Mouse (Mus musculus): ENCODE measurements around the gene Sema3g. TPM values are rescaled to one million over a fixed set of nuclear protein-coding genes. Genes with fewer than 3 reads are reported as not detected.

Gene Sema3g
- polyA plus RNA-seq (2016; fragmentation: Nextera tagmentation; extraction: Ambion mirVana), result 0.86 and 0.93 TPM in 2 replicates

GRCm38 (mm10) chr14:31217666-31218065 is at the start of gene Sema3g:
Gene Sema3g, plus strand, starts transcription at chr14:31217860.
- H3K9ac ChIP-seq, result no peak within 1 kb of the TSS
- 15% methylated on average over 11 of the region's 11 CpGs for WGBS
- peak within 1 kb of the TSS; percentile 56; the same call in 1 of the 2 replicates for H3K27ac ChIP-seq
- no peaks in the 10 kb centered on the region for H3K36me3 ChIP-seq (replicated peaks)
- ATAC-seq (ENCODE audit: low FRiP score), result peak; percentile 68
- H3K4me2 ChIP-seq, result peak within 1 kb of the TSS; percentile 8; the same call in 1 of the 2 replicates
- H3K4me1 ChIP-seq, result peaks cover 15% of the 10 kb centered on the region
- no peak within 1 kb of the TSS for H3K4me3 ChIP-seq (replicated peaks)
- H3K9me3 ChIP-seq, result no peaks in the 10 kb centered on the region
- peaks cover 13% of the 10 kb centered on the region for H3K27me3 ChIP-seq

DNA sequence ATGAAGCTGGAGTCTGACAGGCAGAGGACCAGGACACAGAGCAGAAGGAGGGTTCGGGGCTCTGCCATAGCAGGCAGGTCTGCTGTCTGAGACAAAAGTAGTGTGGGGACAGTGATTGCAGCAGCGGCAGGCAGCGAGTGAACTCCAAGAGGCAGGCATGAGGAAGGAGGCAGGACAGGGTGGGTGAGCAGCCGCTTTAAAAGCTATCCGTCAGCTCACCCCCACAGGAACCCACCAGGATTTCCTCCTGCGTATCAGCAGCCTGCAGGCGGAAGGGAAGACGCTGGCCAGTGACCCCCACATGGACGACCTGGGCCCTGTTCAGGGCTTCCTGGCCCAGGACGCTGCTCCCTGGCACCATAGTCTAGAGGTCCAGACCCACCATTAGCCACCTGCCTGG is 49.2 kb upstream of the Sema3g start, which contains the start of gene Stab1:
Gene Stab1, minus strand, starts transcription at position 217 of the 400 bp plus-strand sequence.
- WGBS, result 64% methylated on average over 10 of the region's 10 CpGs
- Histone ChIP-seq H3K9me3 (no peaks in the 10 kb centered on the region), H3K4me2 (no peak within 1 kb of the TSS; the same call in 1 of the 2 replicates), H3K9ac (peak within 1 kb of the TSS; percentile 9; the same call in 1 of the 2 replicates), H3K27me3 (no peaks in the 10 kb centered on the region), H3K4me1 (0 out of 2 replicates have a peak, but pooled peaks cover 2% of the 10 kb centered on the region), H3K27ac (peak within 1 kb of the TSS; percentile 14; the same call in 1 of the 2 replicates), H3K4me3 (replicated peaks) (no peak within 1 kb of the TSS), H3K36me3 (replicated peaks) (peaks cover 32% of the 10 kb centered on the region)
- ATAC-seq (ENCODE audit: low FRiP score), result no peak

- Histone ChIP-seq H3K4me3 (replicated peaks) (no peak overlapping the region), H3K9ac (no peak overlapping the region), H3K27ac (no peak overlapping the region), H3K9me3 (no peaks in the 10 kb centered on the region), H3K4me2 (no peak overlapping the region), H3K36me3 (replicated peaks) (peaks cover 43% of the 10 kb centered on the region), H3K4me1 (0 out of 2 replicates have a peak, but pooled peaks cover 2% of the 10 kb centered on the region), H3K27me3 (no peaks in the 10 kb centered on the region)
- WGBS, result 89% methylated on average over 6 of the region's 6 CpGs
- ATAC-seq (ENCODE audit: low FRiP score), result no peak
Measured at GRCm38 (mm10) chr14:31169508-31169907, 48.2 kb upstream of the Sema3g start.

GRCm38 (mm10) chr14:31170963-31171362 is 46.7 kb upstream of the Sema3g start:
- WGBS, result 86% methylated on average over 13 of the region's 13 CpGs
- Histone ChIP-seq H3K36me3 (replicated peaks) (peaks cover 58% of the 10 kb centered on the region), H3K9me3 (no peaks in the 10 kb centered on the region), H3K27ac (peak overlapping the region; percentile 15; the same call in 1 of the 2 replicates), H3K4me1 (no peaks in the 10 kb centered on the region), H3K9ac (no peak overlapping the region), H3K4me2 (no peak overlapping the region), H3K4me3 (replicated peaks) (no peak overlapping the region), H3K27me3 (no peaks in the 10 kb centered on the region)
- ATAC-seq (ENCODE audit: low FRiP score), result no peak

- Histone ChIP-seq H3K4me3 (replicated peaks) (no peak overlapping the region), H3K36me3 (replicated peaks) (peaks cover 62% of the 10 kb centered on the region), H3K27ac (peak overlapping the region; percentile 46; the same call in 1 of the 2 replicates), H3K27me3 (no peaks in the 10 kb centered on the region), H3K9ac (no peak overlapping the region), H3K4me1 (no peaks in the 10 kb centered on the region), H3K9me3 (no peaks in the 10 kb centered on the region), H3K4me2 (no peak overlapping the region)
- ATAC-seq (ENCODE audit: low FRiP score), result no peak
- 89% methylated on average over 11 of the region's 11 CpGs for WGBS
Measured at GRCm38 (mm10) chr14:31171386-31171785, 46.3 kb upstream of the Sema3g start.

GRCm38 (mm10) chr14:31171821-31172220 is 45.8 kb upstream of the Sema3g start:
- Histone ChIP-seq H3K4me2 (no peak overlapping the region), H3K9me3 (no peaks in the 10 kb centered on the region), H3K4me3 (replicated peaks) (no peak overlapping the region), H3K27ac (peak overlapping the region; percentile 46; the same call in 1 of the 2 replicates), H3K4me1 (no peaks in the 10 kb centered on the region), H3K9ac (no peak overlapping the region), H3K27me3 (no peaks in the 10 kb centered on the region), H3K36me3 (replicated peaks) (peaks cover 66% of the 10 kb centered on the region)
- 97% methylated on average over 15 of the region's 15 CpGs for WGBS
- ATAC-seq (ENCODE audit: low FRiP score), result no peak

- WGBS, result 94% methylated on average over 18 of the region's 18 CpGs
- H3K36me3 ChIP-seq (replicated peaks), result peaks cover 77% of the 10 kb centered on the region
- H3K4me3 ChIP-seq (replicated peaks), result no peak overlapping the region
- H3K4me2 ChIP-seq, result no peak overlapping the region
- no peaks in the 10 kb centered on the region for H3K4me1 ChIP-seq
- H3K9ac ChIP-seq, result no peak overlapping the region
- H3K27me3 ChIP-seq, result no peaks in the 10 kb centered on the region
- H3K9me3 ChIP-seq, result no peaks in the 10 kb centered on the region
- no peak for ATAC-seq (ENCODE audit: low FRiP score)
- no peak overlapping the region for H3K27ac ChIP-seq
Measured at GRCm38 (mm10) chr14:31172781-31173455, 44.7 kb upstream of the Sema3g start.

GRCm38 (mm10) chr14:31173537-31173936 is 44.1 kb upstream of the Sema3g start:
- no peak overlapping the region for H3K4me3 ChIP-seq (replicated peaks)
- no peak overlapping the region for H3K27ac ChIP-seq
- no peak overlapping the region for H3K4me2 ChIP-seq
- H3K27me3 ChIP-seq, result no peaks in the 10 kb centered on the region
- 92% methylated on average over 7 of the region's 7 CpGs for WGBS
- H3K9ac ChIP-seq, result no peak overlapping the region
- no peaks in the 10 kb centered on the region for H3K4me1 ChIP-seq
- H3K9me3 ChIP-seq, result no peaks in the 10 kb centered on the region
- no peak for ATAC-seq (ENCODE audit: low FRiP score)
- H3K36me3 ChIP-seq (replicated peaks), result peaks cover 81% of the 10 kb centered on the region

GRCm38 (mm10) chr14:31177287-31177686 is 40.4 kb upstream of the Sema3g start:
- Histone ChIP-seq H3K27me3 (no peaks in the 10 kb centered on the region), H3K9ac (no peak overlapping the region), H3K27ac (no peak overlapping the region), H3K4me3 (replicated peaks) (no peak overlapping the region), H3K4me1 (no peaks in the 10 kb centered on the region), H3K9me3 (no peaks in the 10 kb centered on the region), H3K4me2 (no peak overlapping the region), H3K36me3 (replicated peaks) (peaks cover 98% of the 10 kb centered on the region)
- 94% methylated on average over 16 of the region's 16 CpGs for WGBS
- ATAC-seq (ENCODE audit: low FRiP score), result no peak

- Histone ChIP-seq H3K9ac (no peak overlapping the region), H3K4me1 (no peaks in the 10 kb centered on the region), H3K27ac (no peak overlapping the region), H3K36me3 (replicated peaks) (peaks cover 98% of the 10 kb centered on the region), H3K27me3 (no peaks in the 10 kb centered on the region), H3K9me3 (no peaks in the 10 kb centered on the region), H3K4me3 (replicated peaks) (no peak overlapping the region), H3K4me2 (no peak overlapping the region)
- 96% methylated on average over 5 of the region's 5 CpGs for WGBS
- no peak for ATAC-seq (ENCODE audit: low FRiP score)
Measured at GRCm38 (mm10) chr14:31177715-31178114, 39.9 kb upstream of the Sema3g start.

DNA sequence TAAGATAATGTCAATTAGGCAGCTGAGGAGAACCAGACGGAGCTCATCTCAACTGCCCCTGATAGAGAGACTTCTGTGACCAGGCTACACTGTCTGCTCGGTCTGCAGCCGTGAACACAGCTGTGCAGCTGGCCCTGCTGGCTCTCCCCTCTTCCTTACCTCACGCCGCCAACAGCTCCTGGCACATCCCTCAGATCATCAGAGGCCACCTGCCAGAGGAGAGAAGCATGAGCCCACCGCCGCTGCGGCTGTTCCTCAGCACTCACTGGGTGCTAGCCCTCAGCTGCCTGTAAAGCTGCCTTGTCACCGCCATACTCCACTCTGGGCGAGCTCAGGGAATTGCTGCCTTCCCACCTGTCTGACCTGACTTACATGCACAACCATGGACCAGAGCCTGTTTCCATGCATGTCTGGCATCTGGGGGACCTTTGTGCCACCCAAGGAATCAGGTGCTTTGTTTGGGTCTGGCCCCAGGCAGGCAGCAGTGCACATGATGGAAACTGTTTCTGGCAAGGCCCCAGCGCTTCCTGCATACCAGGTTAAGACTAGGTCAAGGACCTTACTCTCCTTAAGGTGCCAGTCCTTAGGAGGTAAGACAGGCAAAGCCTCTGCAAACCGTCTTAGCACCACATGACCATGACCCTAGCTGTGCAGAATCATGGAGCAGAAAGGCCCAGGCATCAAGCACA is 37.8 kb upstream of the Sema3g start:
- Histone ChIP-seq H3K4me3 (replicated peaks) (no peak overlapping the region), H3K4me2 (no peak overlapping the region), H3K27me3 (no peaks in the 10 kb centered on the region), H3K9ac (no peak overlapping the region), H3K27ac (no peak overlapping the region), H3K9me3 (no peaks in the 10 kb centered on the region), H3K36me3 (replicated peaks) (peaks cover 98% of the 10 kb centered on the region), H3K4me1 (no peaks in the 10 kb centered on the region)
- WGBS, result 95% methylated on average over 12 of the region's 12 CpGs
- ATAC-seq (ENCODE audit: low FRiP score), result no peak

GRCm38 (mm10) chr14:31181512-31181911 is 36.1 kb upstream of the Sema3g start:
- H3K9me3 ChIP-seq, result no peaks in the 10 kb centered on the region
- H3K27ac ChIP-seq, result no peak overlapping the region
- no peak for ATAC-seq (ENCODE audit: low FRiP score)
- no peaks in the 10 kb centered on the region for H3K27me3 ChIP-seq
- H3K36me3 ChIP-seq (replicated peaks), result peaks cover 98% of the 10 kb centered on the region
- no peaks in the 10 kb centered on the region for H3K4me1 ChIP-seq
- H3K4me2 ChIP-seq, result no peak overlapping the region
- no peak overlapping the region for H3K4me3 ChIP-seq (replicated peaks)
- H3K9ac ChIP-seq, result no peak overlapping the region
- 93% methylated on average over 4 of the region's 4 CpGs for WGBS
